Mouse (Mus musculus) stomach, embryonic 15.5 days (tissue): ENCODE data around the gene Tprg. TPM values are rescaled to one million over a fixed set of nuclear protein-coding genes. Genes with fewer than 3 reads are reported as not detected.

ENCODE experiments used
- ATAC-seq: fragments of 200-750 bp; cut with Nextera tagmentation; 2 replicates; pipeline ENCODE4 v1.8.0; 2017; ENCODE audit warnings: low read depth, moderate number of reproducible peaks, moderate TSS enrichment; ENCODE audit not compliant: insufficient read depth, low FRiP score
- H3K27ac ChIP-seq: fragments of 300-500 bp; sonication (generic); 2 replicates; pipeline ENCODE4 v1.5.1; 2015; ENCODE audit warnings: mild to moderate bottlenecking, inconsistent platforms
- H3K27me3 ChIP-seq: fragments of 300-500 bp; sonication (generic); replicated peaks from 2 replicates; pipeline ENCODE4 v1.6.1; 2015; ENCODE audit warnings: inconsistent platforms
- H3K36me3 ChIP-seq: fragments of 300-500 bp; sonication (generic); 2 replicates; pipeline ENCODE4 v1.6.1; 2015; ENCODE audit warnings: inconsistent platforms
- H3K4me1 ChIP-seq: fragments of 300-500 bp; sonication (generic); 2 replicates; pipeline ENCODE4 v1.6.1; 2015; ENCODE audit warnings: inconsistent platforms
- H3K4me2 ChIP-seq: fragments of 300-500 bp; sonication (generic); 2 replicates; pipeline ENCODE4 v1.6.1; 2015; ENCODE audit warnings: mild to moderate bottlenecking, inconsistent platforms
- H3K4me3 ChIP-seq: fragments of 300-500 bp; sonication (generic); replicated peaks from 2 replicates; pipeline ENCODE4 v1.5.1; 2015; ENCODE audit warnings: inconsistent platforms
- H3K9ac ChIP-seq: fragments of 300-500 bp; sonication (generic); 2 replicates; pipeline ENCODE4 v1.6.1; 2015; ENCODE audit warnings: inconsistent platforms
- H3K9me3 ChIP-seq: fragments of 300-500 bp; sonication (generic); 2 replicates; pipeline ENCODE4 v1.6.1; 2016; ENCODE audit warnings: inconsistent platforms
- WGBS: fragments of 180-500 bp; shearing (Covaris S2); methylation state at CpG from one replicate; pipeline ENCODE4 v1.1.7; 2015; 5-methylcytosine and 5-hydroxymethylcytosine counted together
- polyA plus RNA-seq: library from polyadenylated mRNA; unstranded; fragments of >200 nt; fragmentation: Nextera tagmentation; extraction: Ambion mirVana; gene quantifications from 2 replicates; pipeline ENCODE4 v1.2.1, GENCODE M21; 2015

Gene Tprg
- polyA plus RNA-seq = 2.7 and 5.5 TPM in 2 replicates

GRCm38 (mm10) chr16:25286517-25286916 is at the start of gene Tprg:
TSS of gene Tprg (plus strand) at chr16:25286817.
- WGBS = 91% methylated on average over 5 of the region's 5 CpGs
- no peaks in the 10 kb centered on the region for H3K4me1 ChIP-seq
- H3K4me2 ChIP-seq = no peak within 1 kb of the TSS
- H3K36me3 ChIP-seq = no peaks in the 10 kb centered on the region
- no peaks in the 10 kb centered on the region for H3K27me3 ChIP-seq
- H3K9me3 ChIP-seq = no peaks in the 10 kb centered on the region
- no peak within 1 kb of the TSS for H3K27ac ChIP-seq
- ATAC-seq = no peak
- H3K4me3 ChIP-seq = no peak within 1 kb of the TSS
- no peak within 1 kb of the TSS for H3K9ac ChIP-seq

DNA sequence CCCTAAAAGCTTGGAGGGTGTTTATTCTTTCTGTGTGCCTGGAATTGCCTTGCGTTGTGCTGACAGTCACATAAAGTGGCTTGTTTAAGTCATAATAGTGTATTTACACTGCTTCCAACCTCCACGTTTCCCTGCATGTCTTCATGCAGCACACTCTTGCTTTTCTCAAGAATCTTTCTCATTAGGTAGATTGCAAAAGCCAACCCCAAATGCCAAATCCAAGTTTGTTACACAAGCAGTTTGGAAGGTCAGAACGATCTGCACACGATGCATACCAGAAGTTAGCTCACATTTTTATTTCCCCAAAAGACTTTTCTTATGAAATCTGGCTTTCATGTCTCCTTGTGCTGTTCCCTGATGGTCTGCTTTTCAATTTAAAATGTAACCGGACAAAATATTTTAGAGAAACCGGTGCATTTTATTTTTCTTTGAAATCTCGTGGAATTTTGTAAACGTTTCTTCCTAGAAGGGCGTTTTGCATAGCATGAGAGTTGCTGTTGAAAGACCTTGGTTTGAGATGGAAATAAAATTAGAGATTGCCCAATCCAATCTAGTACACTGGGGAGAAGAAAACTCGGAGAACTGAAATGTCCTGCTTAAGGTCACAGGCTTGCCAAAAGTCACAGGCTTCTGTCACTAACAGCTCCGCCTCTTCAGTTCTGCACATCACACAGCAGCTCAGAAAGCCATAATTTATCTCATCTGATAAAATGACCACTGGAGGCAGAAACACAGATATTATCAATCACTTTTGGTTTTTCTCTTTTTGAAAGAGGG is 48.2 kb upstream of the Tprg start:
- H3K36me3 ChIP-seq = no peaks in the 10 kb centered on the region
- no peak overlapping the region for H3K9ac ChIP-seq
- 59% methylated on average over 11 of the region's 11 CpGs for WGBS
- H3K4me3 ChIP-seq = no peak overlapping the region
- ATAC-seq = no peak
- no peaks in the 10 kb centered on the region for H3K27me3 ChIP-seq
- H3K4me1 ChIP-seq = no peaks in the 10 kb centered on the region
- no peak overlapping the region for H3K27ac ChIP-seq
- no peak overlapping the region for H3K4me2 ChIP-seq
- no peaks in the 10 kb centered on the region for H3K9me3 ChIP-seq

- ATAC-seq = no peak
- H3K36me3 ChIP-seq = no peaks in the 10 kb centered on the region
- H3K4me2 ChIP-seq = no peak overlapping the region
- 70% methylated on average over 6 of the region's 6 CpGs for WGBS
- H3K4me1 ChIP-seq = no peaks in the 10 kb centered on the region
- no peak overlapping the region for H3K9ac ChIP-seq
- no peak overlapping the region for H3K4me3 ChIP-seq
- no peaks in the 10 kb centered on the region for H3K27me3 ChIP-seq
- H3K27ac ChIP-seq = no peak overlapping the region
- no peaks in the 10 kb centered on the region for H3K9me3 ChIP-seq
Measured at GRCm38 (mm10) chr16:25248889-25249288, 37.7 kb upstream of the Tprg start.

- Histone ChIP-seq H3K4me3 (no peak overlapping the region), H3K4me2 (no peak overlapping the region), H3K27ac (no peak overlapping the region), H3K9me3 (no peaks in the 10 kb centered on the region), H3K36me3 (no peaks in the 10 kb centered on the region), H3K27me3 (no peaks in the 10 kb centered on the region), H3K9ac (no peak overlapping the region), H3K4me1 (peaks cover 3% of the 10 kb centered on the region; the same call in 1 of the 2 replicates)
- ATAC-seq = no peak
- WGBS = 82% methylated on average over 6 of the region's 6 CpGs
Measured at GRCm38 (mm10) chr16:25250129-25250749, 36.4 kb upstream of the Tprg start.

DNA sequence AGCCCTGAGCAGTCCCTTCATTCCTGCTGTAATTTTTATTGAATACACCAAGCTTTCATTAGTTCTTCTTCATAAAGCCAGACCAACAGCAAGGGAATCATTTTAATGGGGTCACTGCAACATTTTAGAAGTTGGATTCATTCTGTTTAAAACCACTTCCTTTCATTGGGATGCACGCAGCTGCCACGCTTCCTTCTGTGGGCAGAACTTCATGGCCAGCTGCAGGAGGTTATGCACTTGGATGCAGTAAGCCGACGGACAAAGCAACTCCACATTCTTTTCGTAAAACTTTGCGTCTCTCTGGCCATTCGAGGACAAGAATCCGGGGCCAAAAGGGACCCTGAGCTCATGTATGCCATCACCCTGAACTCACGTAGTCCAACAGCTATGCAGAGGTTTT is 35.5 kb upstream of the Tprg start:
- Histone ChIP-seq H3K4me1 (peaks cover 3% of the 10 kb centered on the region; the same call in 1 of the 2 replicates), H3K9me3 (no peaks in the 10 kb centered on the region), H3K4me2 (no peak overlapping the region), H3K36me3 (no peaks in the 10 kb centered on the region), H3K9ac (no peak overlapping the region), H3K27ac (no peak overlapping the region), H3K27me3 (no peaks in the 10 kb centered on the region), H3K4me3 (no peak overlapping the region)
- WGBS = 78% methylated on average over 9 of the region's 9 CpGs
- no peak for ATAC-seq

- ATAC-seq = no peak
- WGBS = 74% methylated on average over 6 of the region's 6 CpGs
- no peak overlapping the region for H3K27ac ChIP-seq
Measured at GRCm38 (mm10) chr16:25254646-25255045, 32.0 kb upstream of the Tprg start.

GRCm38 (mm10) chr16:25255186-25255585 is 31.4 kb upstream of the Tprg start:
- H3K27ac ChIP-seq = no peak overlapping the region
- WGBS = 62% methylated on average over 11 of the region's 11 CpGs

More at GRCm38 (mm10) chr16:25254646-25255045, 32.0 kb upstream of the Tprg start:
- Histone ChIP-seq H3K36me3 (no peaks in the 10 kb centered on the region), H3K9me3 (no peaks in the 10 kb centered on the region), H3K4me3 (no peak overlapping the region), H3K9ac (no peak overlapping the region), H3K4me1 (peaks cover 3% of the 10 kb centered on the region; the same call in 1 of the 2 replicates), H3K4me2 (no peak overlapping the region), H3K27me3 (no peaks in the 10 kb centered on the region)

DNA sequence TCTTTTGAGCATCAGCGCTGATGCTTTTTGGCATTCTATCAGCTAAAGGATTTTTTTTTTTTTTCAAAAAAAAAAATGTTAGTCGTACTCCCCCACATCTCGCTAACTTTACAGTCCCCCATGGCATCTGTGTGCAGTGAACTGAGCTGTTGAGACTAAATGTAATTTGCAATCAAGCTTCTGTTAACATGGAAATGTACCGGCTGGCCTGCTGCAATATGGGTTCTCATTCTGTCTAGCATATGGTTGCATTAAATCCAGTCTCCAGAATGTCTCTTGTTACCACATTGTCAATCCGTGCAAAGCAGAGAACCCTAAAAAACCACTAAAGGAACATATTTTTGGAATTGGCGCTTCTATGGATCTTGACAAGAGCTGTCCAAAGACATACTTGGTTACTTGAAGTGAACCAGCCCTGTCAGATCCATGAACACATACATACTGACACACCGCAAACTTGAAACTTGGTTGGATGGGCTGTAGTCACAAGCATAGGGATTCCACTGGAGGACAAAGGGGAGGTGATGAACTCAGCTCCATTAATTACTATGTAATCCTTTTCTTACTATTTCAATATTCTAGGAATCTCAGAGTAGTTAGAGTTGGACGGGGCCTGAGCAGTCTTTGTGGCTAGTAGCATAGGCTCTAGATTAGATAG is 30.9 kb upstream of the Tprg start:
- no peak overlapping the region for H3K9ac ChIP-seq
- ATAC-seq = no peak
- no peaks in the 10 kb centered on the region for H3K9me3 ChIP-seq
- no peaks in the 10 kb centered on the region for H3K27me3 ChIP-seq
- no peaks in the 10 kb centered on the region for H3K36me3 ChIP-seq
- H3K4me1 ChIP-seq = peaks cover 3% of the 10 kb centered on the region; the same call in 1 of the 2 replicates
- H3K4me3 ChIP-seq = no peak overlapping the region
- no peak overlapping the region for H3K27ac ChIP-seq
- no peak overlapping the region for H3K4me2 ChIP-seq
- 76% methylated on average over 8 of the region's 8 CpGs for WGBS

More at GRCm38 (mm10) chr16:25255186-25255585, 31.4 kb upstream of the Tprg start:
- Histone ChIP-seq H3K27me3 (no peaks in the 10 kb centered on the region), H3K9me3 (no peaks in the 10 kb centered on the region), H3K9ac (no peak overlapping the region), H3K4me2 (no peak overlapping the region), H3K4me1 (peaks cover 3% of the 10 kb centered on the region; the same call in 1 of the 2 replicates), H3K36me3 (no peaks in the 10 kb centered on the region), H3K4me3 (no peak overlapping the region)
- ATAC-seq = no peak

GRCm38 (mm10) chr16:25262306-25262705 is 24.3 kb upstream of the Tprg start:
- Histone ChIP-seq H3K4me1 (no peaks in the 10 kb centered on the region), H3K9ac (no peak overlapping the region), H3K27ac (no peak overlapping the region), H3K4me3 (no peak overlapping the region), H3K27me3 (no peaks in the 10 kb centered on the region), H3K4me2 (no peak overlapping the region), H3K9me3 (no peaks in the 10 kb centered on the region), H3K36me3 (no peaks in the 10 kb centered on the region)
- WGBS = 84% methylated on average over 5 of the region's 5 CpGs
- ATAC-seq = no peak

DNA sequence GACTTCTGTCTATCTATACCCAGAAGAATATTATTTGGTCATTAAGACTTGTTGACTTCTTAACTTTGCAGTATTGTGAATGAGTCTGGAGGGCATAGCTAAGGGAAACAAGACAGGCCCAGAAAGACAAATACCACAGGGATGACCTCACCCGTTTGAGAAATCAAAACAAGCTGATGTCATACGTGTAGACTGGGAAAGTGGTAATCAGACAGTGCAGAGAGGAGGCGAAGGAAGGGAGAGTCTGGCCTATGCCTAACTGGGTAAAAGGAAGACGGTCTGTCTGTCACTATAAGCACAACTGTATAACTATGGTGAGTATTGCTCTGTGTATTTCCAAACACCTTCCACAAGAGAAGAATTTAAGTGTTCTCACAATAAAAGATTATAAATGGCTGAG is 23.7 kb upstream of the Tprg start:
- ATAC-seq = no peak
- Histone ChIP-seq H3K9ac (no peak overlapping the region), H3K4me3 (no peak overlapping the region), H3K36me3 (no peaks in the 10 kb centered on the region), H3K4me1 (no peaks in the 10 kb centered on the region), H3K9me3 (no peaks in the 10 kb centered on the region), H3K27ac (no peak overlapping the region), H3K4me2 (no peak overlapping the region), H3K27me3 (no peaks in the 10 kb centered on the region)
- 60% methylated on average over 4 of the region's 4 CpGs for WGBS

GRCm38 (mm10) chr16:25263520-25264149 is 23.0 kb upstream of the Tprg start:
- Histone ChIP-seq H3K4me1 (no peaks in the 10 kb centered on the region; the same call in 1 of the 2 replicates), H3K27ac (no peak overlapping the region), H3K36me3 (no peaks in the 10 kb centered on the region), H3K4me3 (no peak overlapping the region), H3K4me2 (no peak overlapping the region), H3K27me3 (no peaks in the 10 kb centered on the region), H3K9ac (no peak overlapping the region), H3K9me3 (no peaks in the 10 kb centered on the region)
- WGBS = 33% methylated on average over 9 of the region's 9 CpGs
- ATAC-seq = no peak; the same call in 1 of the 2 replicates
